Mouse (Mus musculus): ENCODE results near the gene Macf1. TPM values are rescaled to one million over a fixed set of nuclear protein-coding genes. Genes with fewer than 3 reads are reported as not detected.

Macf1 gene
- total and polyA plus RNA-seq, 2 experiments from 2014 or later: 57.3 to 243 TPM

- Histone ChIP-seq H3K9ac (replicated peaks; ENCODE audit: low read length) (peak overlapping the region; percentile 92), H3K27ac (peak overlapping the region; percentile 92), H3K36me3 (ENCODE audit: insufficient read depth, low read length) (no peaks in the 10 kb centered on the region; the same call in 1 of the 2 replicates), H3K9me3 (ENCODE audit: low read length) (no peaks in the 10 kb centered on the region), H3K27me3 (ENCODE audit: insufficient read depth, low read length) (no peaks in the 10 kb centered on the region), H3K4me3 (ENCODE audit: low read length) (peak overlapping the region; percentile 85), H3K4me1 (ENCODE audit: insufficient read depth, low read length) (0 out of 2 replicates have a peak, but pooled peaks cover 5% of the 10 kb centered on the region), H3K4me2 (ENCODE audit: low read depth, low read length) (peak overlapping the region; percentile 91)
- DNase-seq (ENCODE audit: low spot score) (peak; percentile 76), ATAC-seq (peak; percentile 61)
- no peak for TF ChIP-seq CTCF (IDR thresholded peaks at IDR 0.05; ENCODE audit: low read depth)
- WGBS: 2% methylated on average over 76 of the region's 89 CpGs
Measured at GRCm38 (mm10) chr4:123687025-123687781, 3.0 kb upstream of the Macf1 start.

DNA sequence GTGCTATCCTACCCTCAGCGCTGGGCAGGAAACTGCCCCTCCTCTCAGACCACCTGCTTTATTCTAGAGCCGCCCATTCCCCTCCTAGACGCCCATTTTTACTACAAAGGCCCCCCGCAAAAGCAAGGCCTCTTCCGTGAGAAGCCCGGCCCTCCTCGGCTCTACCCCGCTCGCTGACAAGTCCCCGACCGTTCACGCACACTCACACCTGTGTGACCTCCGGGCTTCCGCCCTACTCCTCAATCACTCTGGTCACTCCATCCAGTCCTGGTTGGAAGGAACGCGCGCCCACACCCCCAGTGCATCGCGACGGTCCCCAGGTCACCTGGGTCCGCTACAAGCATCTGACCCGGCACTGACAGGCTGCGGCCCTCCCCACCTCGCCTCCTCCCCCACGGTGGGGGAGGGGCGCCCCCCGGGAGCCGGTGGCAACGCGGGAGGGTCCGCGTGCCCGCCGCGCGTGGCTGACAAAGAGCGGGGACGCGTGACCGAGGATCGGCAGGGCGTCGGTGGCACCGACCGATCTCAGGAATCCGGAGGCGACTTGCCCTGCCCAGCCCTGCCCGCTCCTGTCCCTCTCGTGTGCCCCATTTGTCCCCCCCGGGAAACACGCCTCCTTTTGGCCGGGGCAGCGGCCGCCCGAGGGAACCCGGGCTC, 2.3 kb upstream of the Macf1 start:
- Histone ChIP-seq H3K4me3 (ENCODE audit: low read length) (peak overlapping the region; percentile 85), H3K4me2 (ENCODE audit: low read depth, low read length) (peak overlapping the region; percentile 91), H3K4me1 (ENCODE audit: insufficient read depth, low read length) (0 out of 2 replicates have a peak, but pooled peaks cover 5% of the 10 kb centered on the region), H3K9me3 (ENCODE audit: low read length) (no peaks in the 10 kb centered on the region), H3K36me3 (ENCODE audit: insufficient read depth, low read length) (no peaks in the 10 kb centered on the region; the same call in 1 of the 2 replicates), H3K9ac (replicated peaks; ENCODE audit: low read length) (peak overlapping the region; percentile 92), H3K27me3 (ENCODE audit: insufficient read depth, low read length) (no peaks in the 10 kb centered on the region), H3K27ac (peak overlapping the region; percentile 92)
- DNase-seq (ENCODE audit: low spot score) (peak; percentile 60), ATAC-seq (peak; percentile 63)
- no peak for TF ChIP-seq CTCF (IDR thresholded peaks at IDR 0.05; ENCODE audit: low read depth)
- 1% methylated on average over 54 of the region's 56 CpGs for WGBS

DNA sequence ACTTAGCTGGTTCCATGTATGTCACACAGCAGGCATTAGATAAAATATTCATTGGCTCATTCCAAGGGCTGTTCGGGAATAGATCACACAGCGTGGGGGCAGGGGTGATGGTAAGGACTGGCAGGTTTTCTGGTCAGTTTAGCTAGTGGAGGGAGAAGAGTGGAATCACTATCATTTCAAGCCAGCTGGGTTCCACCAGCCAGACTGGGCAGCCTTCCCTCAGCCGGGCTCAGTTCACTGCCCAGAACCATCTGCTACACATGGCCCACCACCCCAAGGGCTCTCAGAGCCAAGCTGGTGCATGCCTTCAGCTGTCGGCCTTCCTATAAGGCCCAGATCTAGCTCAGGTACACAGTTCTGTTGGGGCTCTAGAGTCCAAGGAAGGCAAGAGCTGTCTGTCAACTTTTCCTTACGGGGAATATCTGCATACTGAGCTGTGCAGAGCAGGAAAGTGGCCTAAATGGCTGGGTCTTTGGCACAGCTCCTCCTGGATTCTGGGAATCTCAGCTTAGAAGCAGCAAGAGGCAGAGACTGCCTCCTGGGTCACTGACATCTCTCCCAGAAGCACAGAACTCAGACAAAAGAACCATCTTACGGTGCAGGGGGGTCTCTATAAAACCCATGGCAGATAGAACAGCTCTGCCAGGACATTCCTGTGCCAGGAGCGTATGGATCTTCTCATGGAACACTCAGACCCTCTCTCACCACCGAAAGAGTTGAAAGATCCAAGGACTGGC, 1.5 kb upstream of the Macf1 start:
- no peaks in the 10 kb centered on the region for H3K9me3 ChIP-seq (ENCODE audit: low read length)
- no peaks in the 10 kb centered on the region for H3K27me3 ChIP-seq (ENCODE audit: insufficient read depth, low read length)
- H3K4me1 ChIP-seq (ENCODE audit: insufficient read depth, low read length): 0 out of 2 replicates have a peak, but pooled peaks cover 5% of the 10 kb centered on the region
- no peaks in the 10 kb centered on the region; the same call in 1 of the 2 replicates for H3K36me3 ChIP-seq (ENCODE audit: insufficient read depth, low read length)
- ATAC-seq (peak; percentile 61), DNase-seq (ENCODE audit: low spot score) (peak; percentile 76)
- peak overlapping the region; percentile 85 for H3K4me3 ChIP-seq (ENCODE audit: low read length)
- H3K4me2 ChIP-seq (ENCODE audit: low read depth, low read length): peak overlapping the region; percentile 91
- H3K27ac ChIP-seq: peak overlapping the region; percentile 92
- peak overlapping the region; percentile 92 for H3K9ac ChIP-seq (replicated peaks; ENCODE audit: low read length)
- 15% methylated on average over 8 of the region's 8 CpGs for WGBS
- TF ChIP-seq CTCF (IDR thresholded peaks at IDR 0.05; ENCODE audit: low read depth): no peak

DNA sequence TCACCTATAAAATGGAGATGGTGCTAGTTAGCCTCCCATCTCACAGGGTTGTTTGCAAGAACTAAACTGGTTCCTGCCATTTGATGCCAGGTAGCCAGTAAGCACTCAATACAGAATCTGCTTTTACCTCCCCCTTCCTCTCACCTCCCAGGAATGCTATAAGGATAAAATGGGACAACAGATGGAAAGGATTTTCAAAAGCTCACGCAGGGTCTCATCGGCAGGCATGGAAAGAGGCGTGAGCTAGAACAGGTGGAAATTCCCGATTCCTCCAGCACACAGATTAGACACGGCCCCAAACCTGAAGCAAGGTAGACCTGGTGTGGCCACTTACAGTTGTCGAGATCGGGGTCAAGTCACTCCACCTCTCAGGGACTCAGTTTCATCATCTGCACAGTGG, 886 bp upstream of the Macf1 start:
- Histone ChIP-seq H3K9ac (replicated peaks; ENCODE audit: low read length) (0 out of 2 replicates have a peak overlapping the region, but pooled peaks have one; percentile 92), H3K4me2 (ENCODE audit: low read depth, low read length) (peak overlapping the region; percentile 91), H3K4me1 (ENCODE audit: insufficient read depth, low read length) (0 out of 2 replicates have a peak, but pooled peaks cover 5% of the 10 kb centered on the region), H3K27me3 (ENCODE audit: insufficient read depth, low read length) (no peaks in the 10 kb centered on the region), H3K4me3 (ENCODE audit: low read length) (peak overlapping the region; percentile 85), H3K9me3 (ENCODE audit: low read length) (no peaks in the 10 kb centered on the region), H3K27ac (peak overlapping the region; percentile 92), H3K36me3 (ENCODE audit: insufficient read depth, low read length) (no peaks in the 10 kb centered on the region; the same call in 1 of the 2 replicates)
- no peak for TF ChIP-seq CTCF (IDR thresholded peaks at IDR 0.05; ENCODE audit: low read depth)
- WGBS: 50% methylated on average over 7 of the region's 7 CpGs
- no peak for ATAC-seq
- no peak for DNase-seq (ENCODE audit: low spot score)

DNA sequence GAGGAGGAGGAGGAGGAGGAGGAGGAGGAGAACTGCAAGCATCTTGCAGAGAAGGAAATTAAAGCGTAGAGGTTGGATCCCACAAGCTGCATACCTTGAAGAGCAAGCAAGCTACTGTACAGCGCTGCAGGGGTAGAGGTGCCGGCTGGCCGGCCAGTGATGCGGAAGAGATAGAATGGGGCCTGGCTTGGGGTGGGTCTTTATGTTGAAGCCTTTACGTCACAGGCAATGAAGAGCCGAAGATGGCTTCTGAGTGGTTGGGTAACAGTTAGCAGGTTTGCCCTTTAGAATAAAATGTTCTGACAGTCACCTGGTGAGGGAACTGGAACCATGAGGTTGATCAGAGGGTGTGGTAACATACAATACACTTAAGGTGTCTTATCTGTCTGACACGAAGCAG, 1.9 kb downstream of the Macf1 start:
- 73% methylated on average over 8 of the region's 8 CpGs for WGBS
- no peak overlapping the region for H3K4me2 ChIP-seq (ENCODE audit: low read depth, low read length)
- no peak for TF ChIP-seq CTCF (IDR thresholded peaks at IDR 0.05; ENCODE audit: low read depth)
- ATAC-seq (no peak), DNase-seq (ENCODE audit: low spot score) (no peak)
- no peaks in the 10 kb centered on the region; the same call in 1 of the 2 replicates for H3K36me3 ChIP-seq (ENCODE audit: insufficient read depth, low read length)
- no peaks in the 10 kb centered on the region for H3K9me3 ChIP-seq (ENCODE audit: low read length)
- no peaks in the 10 kb centered on the region for H3K27me3 ChIP-seq (ENCODE audit: insufficient read depth, low read length)
- H3K27ac ChIP-seq: no peak overlapping the region
- H3K9ac ChIP-seq (replicated peaks; ENCODE audit: low read length): no peak overlapping the region
- 0 out of 2 replicates have a peak, but pooled peaks cover 5% of the 10 kb centered on the region for H3K4me1 ChIP-seq (ENCODE audit: insufficient read depth, low read length)
- H3K4me3 ChIP-seq (ENCODE audit: low read length): no peak overlapping the region

GRCm38 (mm10) chr4:123680962-123681361, 3.2 kb downstream of the Macf1 start:
- Histone ChIP-seq H3K4me2 (ENCODE audit: low read depth, low read length) (no peak overlapping the region), H3K9me3 (ENCODE audit: low read length) (no peaks in the 10 kb centered on the region), H3K27me3 (ENCODE audit: insufficient read depth, low read length) (no peaks in the 10 kb centered on the region), H3K9ac (replicated peaks; ENCODE audit: low read length) (no peak overlapping the region), H3K4me1 (ENCODE audit: insufficient read depth, low read length) (0 out of 2 replicates have a peak, but pooled peaks cover 5% of the 10 kb centered on the region), H3K36me3 (ENCODE audit: insufficient read depth, low read length) (no peaks in the 10 kb centered on the region; the same call in 1 of the 2 replicates), H3K27ac (no peak overlapping the region), H3K4me3 (ENCODE audit: low read length) (no peak overlapping the region)
- 51% methylated on average over 7 of the region's 7 CpGs for WGBS
- no peak for TF ChIP-seq CTCF (IDR thresholded peaks at IDR 0.05; ENCODE audit: low read depth)
- ATAC-seq (no peak), DNase-seq (ENCODE audit: low spot score) (no peak)
